Mouse (Mus musculus): ENCODE data around the gene Acat1.

- TF ChIP-seq CTCF (IDR thresholded peaks at IDR 0.05; ENCODE audit: low read depth, low read length): no peak
- TF ChIP-seq POLR2A (IDR thresholded peaks at IDR 0.05; ENCODE audit: borderline replicate concordance, low read depth, low read length): no peak
Measured at GRCm38 (mm10) chr9:53601541-53601940, 8.6 kb downstream of the Acat1 start.
